Mouse (Mus musculus): ENCODE measurements around the gene Serinc2. TPM values are rescaled to one million over a fixed set of nuclear protein-coding genes. Genes with fewer than 3 reads are reported as not detected.

Gene Serinc2
- polyA plus RNA-seq, 1 experiment, result 37.7 TPM

- H3K4me3 ChIP-seq (ENCODE audit: insufficient read depth, poor library complexity, severe bottlenecking), result no peak overlapping the region
- H3K79me2 ChIP-seq (ENCODE audit: control insufficient read depth, insufficient read depth), result no peaks in the 10 kb centered on the region
- no peaks in the 10 kb centered on the region for H3K79me3 ChIP-seq (ENCODE audit: low read depth)
- peaks cover 21% of the 10 kb centered on the region for H3K36me3 ChIP-seq (ENCODE audit: control insufficient read depth, insufficient read depth)
- no peak overlapping the region for H3ac ChIP-seq (ENCODE audit: control insufficient read depth, insufficient read length, low read depth)
- TF ChIP-seq CEBPB (IDR thresholded peaks at IDR 0.05; ENCODE audit: low read depth) (no peak), MYOD1 (IDR thresholded peaks at IDR 0.05; ENCODE audit: control insufficient read depth, insufficient read length, low read depth) (no peak), FOSL1 (IDR thresholded peaks at IDR 0.05; ENCODE audit: insufficient read depth, low read length, poor library complexity, severe bottlenecking) (no peak), USF1 (IDR thresholded peaks at IDR 0.05; ENCODE audit: low read depth) (no peak), CTCF (IDR thresholded peaks at IDR 0.05; ENCODE audit: control insufficient read depth, insufficient read depth, insufficient read length) (no peak), MAX (IDR thresholded peaks at IDR 0.05) (no peak), MYOG (IDR thresholded peaks at IDR 0.05; ENCODE audit: control insufficient read depth, extremely low read depth, insufficient read length) (no peak)
- H3K27me3 ChIP-seq (ENCODE audit: control insufficient read depth, insufficient read depth, insufficient read length), result no peaks in the 10 kb centered on the region
Observed at GRCm38 (mm10) chr4:130322567-130322966, 43.6 kb upstream of the Serinc2 start.

- TF ChIP-seq MAX (IDR thresholded peaks at IDR 0.05) (no peak), MYOD1 (IDR thresholded peaks at IDR 0.05; ENCODE audit: control insufficient read depth, insufficient read length, low read depth) (no peak), CTCF (IDR thresholded peaks at IDR 0.05; ENCODE audit: control insufficient read depth, insufficient read depth, insufficient read length) (no peak), MYOG (IDR thresholded peaks at IDR 0.05; ENCODE audit: control insufficient read depth, extremely low read depth, insufficient read length) (no peak), CEBPB (IDR thresholded peaks at IDR 0.05; ENCODE audit: low read depth) (no peak), USF1 (IDR thresholded peaks at IDR 0.05; ENCODE audit: low read depth) (no peak), FOSL1 (IDR thresholded peaks at IDR 0.05; ENCODE audit: insufficient read depth, low read length, poor library complexity, severe bottlenecking) (no peak)
- Histone ChIP-seq H3ac (ENCODE audit: control insufficient read depth, insufficient read length, low read depth) (no peak overlapping the region), H3K36me3 (ENCODE audit: control insufficient read depth, insufficient read depth) (peaks cover 17% of the 10 kb centered on the region), H3K4me3 (ENCODE audit: insufficient read depth, poor library complexity, severe bottlenecking) (no peak overlapping the region), H3K27me3 (ENCODE audit: control insufficient read depth, insufficient read depth, insufficient read length) (no peaks in the 10 kb centered on the region), H3K79me2 (ENCODE audit: control insufficient read depth, insufficient read depth) (no peaks in the 10 kb centered on the region), H3K79me3 (ENCODE audit: low read depth) (no peaks in the 10 kb centered on the region)
Observed at GRCm38 (mm10) chr4:130321640-130322039, 42.6 kb upstream of the Serinc2 start.

- no peaks in the 10 kb centered on the region for H3K27me3 ChIP-seq (ENCODE audit: control insufficient read depth, insufficient read depth, insufficient read length)
- peaks cover 11% of the 10 kb centered on the region for H3K36me3 ChIP-seq (ENCODE audit: control insufficient read depth, insufficient read depth)
- TF ChIP-seq CTCF (IDR thresholded peaks at IDR 0.05; ENCODE audit: control insufficient read depth, insufficient read depth, insufficient read length) (no peak), MYOG (IDR thresholded peaks at IDR 0.05; ENCODE audit: control insufficient read depth, extremely low read depth, insufficient read length) (no peak), USF1 (IDR thresholded peaks at IDR 0.05; ENCODE audit: low read depth) (no peak), MAX (IDR thresholded peaks at IDR 0.05) (no peak), CEBPB (IDR thresholded peaks at IDR 0.05; ENCODE audit: low read depth) (no peak), FOSL1 (IDR thresholded peaks at IDR 0.05; ENCODE audit: insufficient read depth, low read length, poor library complexity, severe bottlenecking) (no peak), MYOD1 (IDR thresholded peaks at IDR 0.05; ENCODE audit: control insufficient read depth, insufficient read length, low read depth) (no peak)
- H3K79me2 ChIP-seq (ENCODE audit: control insufficient read depth, insufficient read depth), result no peaks in the 10 kb centered on the region
- H3K4me3 ChIP-seq (ENCODE audit: insufficient read depth, poor library complexity, severe bottlenecking), result no peak overlapping the region
- no peak overlapping the region for H3ac ChIP-seq (ENCODE audit: control insufficient read depth, insufficient read length, low read depth)
- H3K79me3 ChIP-seq (ENCODE audit: low read depth), result no peaks in the 10 kb centered on the region
Observed at GRCm38 (mm10) chr4:130319564-130319963, 40.6 kb upstream of the Serinc2 start.

GRCm38 (mm10) chr4:130318122-130318521, 39.1 kb upstream of the Serinc2 start:
- no peak for TF ChIP-seq CEBPB (IDR thresholded peaks at IDR 0.05; ENCODE audit: low read depth)
- TF ChIP-seq MYOD1 (IDR thresholded peaks at IDR 0.05; ENCODE audit: control insufficient read depth, insufficient read length, low read depth), result no peak
- no peak for TF ChIP-seq MYOG (IDR thresholded peaks at IDR 0.05; ENCODE audit: control insufficient read depth, extremely low read depth, insufficient read length)
- no peak for TF ChIP-seq USF1 (IDR thresholded peaks at IDR 0.05; ENCODE audit: low read depth)
- TF ChIP-seq FOSL1 (IDR thresholded peaks at IDR 0.05; ENCODE audit: insufficient read depth, low read length, poor library complexity, severe bottlenecking), result no peak
- TF ChIP-seq CTCF (IDR thresholded peaks at IDR 0.05; ENCODE audit: control insufficient read depth, insufficient read depth, insufficient read length), result no peak
- no peak for TF ChIP-seq MAX (IDR thresholded peaks at IDR 0.05)
- Histone ChIP-seq H3K79me2 (ENCODE audit: control insufficient read depth, insufficient read depth) (no peaks in the 10 kb centered on the region), H3K79me3 (ENCODE audit: low read depth) (no peaks in the 10 kb centered on the region), H3K4me3 (ENCODE audit: insufficient read depth, poor library complexity, severe bottlenecking) (no peak overlapping the region), H3ac (ENCODE audit: control insufficient read depth, insufficient read length, low read depth) (no peak overlapping the region), H3K27me3 (ENCODE audit: control insufficient read depth, insufficient read depth, insufficient read length) (no peaks in the 10 kb centered on the region), H3K36me3 (ENCODE audit: control insufficient read depth, insufficient read depth) (peaks cover 11% of the 10 kb centered on the region)

- TF ChIP-seq MYOD1 (IDR thresholded peaks at IDR 0.05; ENCODE audit: control insufficient read depth, insufficient read length, low read depth) (no peak), CTCF (IDR thresholded peaks at IDR 0.05; ENCODE audit: control insufficient read depth, insufficient read depth, insufficient read length) (no peak)
- H3K27me3 ChIP-seq (ENCODE audit: control insufficient read depth, insufficient read depth, insufficient read length), result no peaks in the 10 kb centered on the region
- no peaks in the 10 kb centered on the region for H3K79me3 ChIP-seq (ENCODE audit: low read depth)
- H3ac ChIP-seq (ENCODE audit: control insufficient read depth, insufficient read length, low read depth), result no peak overlapping the region
- H3K79me2 ChIP-seq (ENCODE audit: control insufficient read depth, insufficient read depth), result no peaks in the 10 kb centered on the region
- H3K4me3 ChIP-seq (ENCODE audit: insufficient read depth, poor library complexity, severe bottlenecking), result no peak overlapping the region
- peaks cover 10% of the 10 kb centered on the region for H3K36me3 ChIP-seq (ENCODE audit: control insufficient read depth, insufficient read depth)
Observed at GRCm38 (mm10) chr4:130316691-130317090, 37.7 kb upstream of the Serinc2 start.

Measured in C2C12 (cell line).